Mouse (Mus musculus): ENCODE results near the gene Clybl.

DNA sequence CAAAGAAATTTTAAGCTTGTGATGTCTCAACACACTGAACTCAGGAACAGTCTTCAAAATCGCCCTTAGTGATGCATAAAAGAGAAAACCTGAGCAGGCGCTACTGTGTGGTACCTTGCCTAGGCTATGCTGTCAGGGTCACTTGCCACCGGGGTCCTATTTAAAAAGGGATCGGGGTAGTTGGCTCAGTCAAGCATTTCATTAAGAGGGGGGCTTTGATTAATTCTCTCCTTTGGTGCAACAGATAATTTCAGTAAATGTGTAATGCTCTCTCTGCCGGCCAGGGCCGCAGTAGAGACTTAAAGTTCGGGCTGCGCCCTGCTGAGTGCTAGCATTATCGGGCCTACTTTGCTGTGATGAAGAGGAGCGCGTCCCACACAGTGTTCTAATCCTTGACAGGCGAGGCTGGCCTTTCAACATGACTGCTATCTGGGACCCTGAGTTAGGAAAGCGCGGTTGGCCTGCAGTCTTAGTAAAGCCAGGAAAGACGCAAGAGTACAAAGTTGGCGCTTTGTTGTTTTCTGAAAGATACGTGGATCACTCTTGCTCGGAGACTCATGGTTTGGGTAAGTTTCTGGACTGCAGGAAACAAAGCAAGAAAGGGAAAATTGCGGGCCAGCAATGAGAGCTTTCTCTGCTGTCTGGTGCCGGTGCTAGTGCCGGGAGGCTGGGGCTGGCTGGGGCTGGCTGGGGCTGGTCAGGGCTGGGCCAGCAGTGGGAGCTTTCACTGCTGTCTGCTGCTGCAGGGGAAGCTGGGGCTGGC lies 99.0 kb downstream of the Clybl start:
- TF ChIP-seq CTCF (IDR thresholded peaks at IDR 0.05; ENCODE audit: extremely low read depth, insufficient read depth, low read length) (no peak), POLR2A (IDR thresholded peaks at IDR 0.05; ENCODE audit: extremely low read depth, insufficient read depth, low read length) (no peak)

Data from cortical plate, adult 2 months (tissue).